Mouse (Mus musculus): ENCODE results near the gene Icam1. TPM values are rescaled to one million over a fixed set of nuclear protein-coding genes. Genes with fewer than 3 reads are reported as not detected.

The Icam1 gene
- polyA plus RNA-seq (2012; rRNA removed), result 332 and 372 TPM in 2 replicates

DNA sequence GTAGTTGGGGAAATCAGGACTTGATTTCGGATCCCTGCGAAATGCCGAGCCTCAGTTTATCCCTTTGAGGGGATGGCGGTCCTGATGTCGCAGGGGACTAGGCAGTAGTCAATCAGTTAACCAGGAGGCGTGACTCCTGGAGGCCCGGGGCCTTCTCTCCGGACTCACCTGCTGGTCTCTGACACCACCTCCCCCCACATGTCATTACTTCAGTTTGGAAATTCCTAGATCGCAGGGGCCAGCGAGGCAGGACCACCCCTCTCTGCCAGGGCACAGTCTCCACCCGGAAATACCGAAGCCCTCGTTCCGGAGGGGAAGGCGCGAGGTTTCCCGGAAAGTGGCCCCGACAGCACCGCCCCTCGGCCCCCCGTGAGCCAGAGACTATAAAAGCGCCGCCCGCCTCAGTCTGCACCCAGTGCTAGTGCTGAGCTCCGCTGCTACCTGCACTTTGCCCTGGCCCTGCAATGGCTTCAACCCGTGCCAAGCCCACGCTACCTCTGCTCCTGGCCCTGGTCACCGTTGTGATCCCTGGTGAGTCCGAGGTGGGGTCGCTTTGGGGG lies at the start of gene Icam1:
Gene Icam1 (plus strand): TSS at position 415 of the 560 bp plus-strand sequence.
- H3K4me1 ChIP-seq (ENCODE audit: control insufficient read depth, insufficient read depth, low read length), result peaks cover 27% of the 10 kb centered on the region
- peak within 1 kb of the TSS; percentile 89 for H3K4me3 ChIP-seq (replicated peaks; ENCODE audit: extremely low read depth, low read depth, low read length)
- TF ChIP-seq POLR2A (IDR thresholded peaks at IDR 0.05; ENCODE audit: borderline replicate concordance, extremely low read depth, low read depth, low read length) (peak; percentile 100), CTCF (IDR thresholded peaks at IDR 0.05; ENCODE audit: insufficient read depth, low read length) (no peak)
- peak; percentile 92 for DNase-seq
- WGBS, result under 1% methylated on average over 30 of the region's 30 CpGs

DNA sequence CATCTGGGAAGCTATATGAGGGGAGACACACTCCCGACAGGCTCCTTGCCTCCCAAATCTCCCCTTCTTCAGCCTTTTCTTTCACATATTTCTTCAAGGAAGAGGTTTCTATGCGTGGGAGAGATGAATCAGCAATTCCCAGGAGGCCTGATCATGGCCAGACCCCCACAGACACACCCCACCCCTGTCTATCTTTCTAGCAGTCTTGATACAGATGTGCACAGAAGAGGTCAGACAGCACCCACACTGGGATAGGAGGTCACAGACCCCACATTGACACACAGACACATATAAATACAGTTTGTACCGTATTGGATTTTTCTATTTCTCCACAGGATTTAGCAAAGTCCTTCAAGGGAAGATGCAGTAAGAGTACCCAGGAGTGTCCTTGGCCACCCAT lies 49.8 kb upstream of the Icam1 start:
- TF ChIP-seq CTCF (IDR thresholded peaks at IDR 0.05; ENCODE audit: insufficient read depth, low read length) (no peak), POLR2A (IDR thresholded peaks at IDR 0.05; ENCODE audit: borderline replicate concordance, extremely low read depth, low read depth, low read length) (no peak)
- 76% methylated on average over 3 of the region's 3 CpGs for WGBS
- no peak for DNase-seq
- H3K4me1 ChIP-seq (ENCODE audit: control insufficient read depth, insufficient read depth, low read length), result no peaks in the 10 kb centered on the region
- H3K4me3 ChIP-seq (replicated peaks; ENCODE audit: extremely low read depth, low read depth, low read length), result no peak overlapping the region

DNA sequence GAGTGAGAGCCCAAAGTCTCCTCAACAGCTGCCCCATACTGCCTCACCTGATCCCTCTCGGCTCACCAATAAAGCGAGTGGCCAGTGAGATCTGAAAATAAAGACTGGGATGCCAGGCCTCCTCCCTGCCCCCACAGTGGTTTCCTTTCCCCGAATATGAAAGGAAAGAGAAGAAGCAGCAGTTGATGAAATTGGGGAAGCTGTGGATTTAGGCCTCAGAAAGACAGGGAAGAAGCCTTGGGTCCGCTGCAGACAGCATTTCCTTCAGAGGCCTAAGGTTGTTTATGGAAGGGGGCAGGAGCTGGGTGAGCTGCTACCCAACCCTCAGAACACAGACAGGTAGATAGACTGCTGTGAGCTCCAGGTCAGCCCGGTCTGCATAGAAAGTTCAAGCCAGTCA lies 49.0 kb upstream of the Icam1 start:
- DNase-seq, result no peak
- H3K4me3 ChIP-seq (replicated peaks; ENCODE audit: extremely low read depth, low read depth, low read length), result no peak overlapping the region
- no peak for TF ChIP-seq CTCF (IDR thresholded peaks at IDR 0.05; ENCODE audit: insufficient read depth, low read length)
- no peak for TF ChIP-seq POLR2A (IDR thresholded peaks at IDR 0.05; ENCODE audit: borderline replicate concordance, extremely low read depth, low read depth, low read length)
- WGBS, result 64% methylated on average over 5 of the region's 5 CpGs
- no peaks in the 10 kb centered on the region for H3K4me1 ChIP-seq (ENCODE audit: control insufficient read depth, insufficient read depth, low read length)

DNA sequence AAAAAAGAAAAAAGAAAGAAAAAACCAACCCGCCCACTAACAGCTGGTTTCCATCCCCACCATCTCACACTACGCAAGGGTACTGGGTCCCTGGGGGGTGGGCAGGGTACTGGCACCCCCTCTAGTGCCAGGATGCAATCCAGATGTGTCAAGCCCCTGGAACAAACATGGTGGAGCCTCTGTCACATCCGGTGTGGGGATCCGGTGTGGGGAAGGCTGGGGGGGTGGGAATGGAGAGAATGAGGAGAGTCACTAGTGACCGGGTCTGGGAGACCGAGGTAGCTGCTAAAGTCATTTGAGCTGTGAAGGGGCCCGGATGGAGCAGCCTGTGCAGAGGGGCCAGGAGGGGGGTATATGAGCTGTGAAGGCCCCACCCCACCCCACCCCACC lies 44.0 kb upstream of the Icam1 start:
- Histone ChIP-seq H3K4me3 (replicated peaks; ENCODE audit: extremely low read depth, low read depth, low read length) (no peak overlapping the region), H3K4me1 (ENCODE audit: control insufficient read depth, insufficient read depth, low read length) (peaks cover 17% of the 10 kb centered on the region)
- DNase-seq, result no peak
- WGBS, result 50% methylated on average over 7 of the region's 7 CpGs
- no peak for TF ChIP-seq POLR2A (IDR thresholded peaks at IDR 0.05; ENCODE audit: borderline replicate concordance, extremely low read depth, low read depth, low read length)

DNA sequence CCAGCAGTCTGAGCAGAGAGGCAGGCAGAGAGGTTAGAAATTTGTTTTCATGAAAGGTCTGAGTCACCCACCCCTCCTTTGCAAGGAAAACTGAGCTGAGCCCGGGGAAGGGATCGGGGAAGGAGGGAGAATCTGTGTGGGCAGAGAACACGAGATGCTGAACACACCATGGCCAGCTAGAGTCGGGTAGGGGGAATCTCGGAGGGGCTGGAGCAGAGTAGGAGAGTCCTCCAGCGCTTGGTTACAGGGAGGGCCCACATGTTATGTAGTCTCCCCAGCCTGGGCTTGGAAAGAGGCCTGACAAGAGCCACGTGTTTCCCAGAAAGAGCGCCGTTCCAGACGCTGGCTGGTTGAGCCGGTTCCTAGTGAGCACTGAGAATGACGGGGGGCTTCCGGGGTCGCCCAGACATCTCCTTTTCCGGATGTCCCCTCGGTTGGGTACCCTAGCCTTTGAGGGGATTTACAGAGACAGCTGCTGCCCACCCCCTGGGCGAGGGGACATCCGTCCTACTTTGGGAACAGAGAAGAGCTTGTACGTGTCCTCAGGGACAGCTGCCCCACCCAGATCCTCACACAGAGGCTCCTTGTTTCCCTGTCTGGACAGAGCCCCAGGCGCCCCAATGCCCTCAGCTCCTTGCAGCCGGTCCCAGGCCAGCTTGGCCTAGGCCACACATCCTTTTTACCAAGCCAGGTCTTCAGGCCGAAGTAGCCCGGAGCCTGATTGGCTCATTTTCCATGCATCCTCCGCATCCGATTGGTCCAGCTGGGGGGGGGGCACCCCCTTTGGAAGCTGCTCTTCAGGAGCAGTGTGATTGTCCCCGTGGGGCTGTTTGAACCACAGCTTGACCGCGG lies 43.4 kb upstream of the Icam1 start:
- 42% methylated on average over 28 of the region's 28 CpGs for WGBS
- TF ChIP-seq CTCF (IDR thresholded peaks at IDR 0.05; ENCODE audit: insufficient read depth, low read length), result no peak
- TF ChIP-seq POLR2A (IDR thresholded peaks at IDR 0.05; ENCODE audit: borderline replicate concordance, extremely low read depth, low read depth, low read length), result no peak
- Histone ChIP-seq H3K4me3 (replicated peaks; ENCODE audit: extremely low read depth, low read depth, low read length) (peak overlapping the region; percentile 21), H3K4me1 (ENCODE audit: control insufficient read depth, insufficient read depth, low read length) (peaks cover 21% of the 10 kb centered on the region)
- peak; percentile 51 for DNase-seq

DNA sequence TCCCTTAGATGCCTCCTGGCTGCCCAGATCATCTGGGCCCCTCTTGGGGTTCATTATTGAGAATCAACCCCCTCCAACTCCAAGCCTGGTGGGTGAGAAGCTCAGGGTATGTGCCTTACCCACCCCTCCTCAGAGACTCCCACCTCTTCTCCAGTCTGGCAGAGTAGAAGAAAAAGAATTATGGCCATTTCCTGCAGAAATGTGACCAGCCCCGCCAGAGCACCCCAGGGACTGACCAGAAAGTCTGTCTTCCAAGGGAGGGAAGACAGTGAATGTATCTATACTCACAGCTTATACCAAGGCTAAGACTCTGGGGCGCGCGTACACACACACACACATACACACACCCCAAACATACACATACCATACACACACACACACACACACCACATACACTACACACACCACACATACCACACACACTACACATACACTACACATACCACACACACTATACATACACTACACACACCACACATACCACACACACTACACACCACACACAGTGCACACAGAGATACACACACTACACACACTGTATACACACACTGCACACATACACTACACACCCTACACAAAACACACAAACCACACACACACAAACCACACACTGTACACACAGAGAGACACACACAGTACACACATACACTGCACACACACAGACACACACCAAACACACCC lies 42.6 kb upstream of the Icam1 start:
- Histone ChIP-seq H3K4me1 (ENCODE audit: control insufficient read depth, insufficient read depth, low read length) (peaks cover 21% of the 10 kb centered on the region), H3K4me3 (replicated peaks; ENCODE audit: extremely low read depth, low read depth, low read length) (peak overlapping the region; percentile 4)
- no peak for DNase-seq
- 69% methylated on average over 4 of the region's 4 CpGs for WGBS
- no peak for TF ChIP-seq POLR2A (IDR thresholded peaks at IDR 0.05; ENCODE audit: borderline replicate concordance, extremely low read depth, low read depth, low read length)
- TF ChIP-seq CTCF (IDR thresholded peaks at IDR 0.05; ENCODE audit: insufficient read depth, low read length), result no peak

DNA sequence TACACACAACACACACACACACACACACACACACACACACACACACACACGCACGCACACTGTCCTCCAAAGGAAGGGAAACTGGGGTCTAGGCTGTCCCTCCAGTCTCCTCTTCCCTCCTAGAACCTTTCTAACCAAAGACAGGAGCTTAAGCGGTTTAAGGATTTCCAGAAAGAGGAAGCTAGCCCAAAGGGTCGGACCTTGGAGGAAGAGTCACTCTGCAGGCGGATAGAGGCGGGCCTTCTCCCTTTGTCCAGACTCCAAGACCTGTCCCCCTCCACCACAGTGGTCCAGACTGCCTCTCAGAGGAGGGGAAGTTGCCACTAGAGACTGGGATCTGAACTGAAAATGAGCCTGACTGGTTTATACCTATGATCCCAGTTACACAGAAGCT lies 42.1 kb upstream of the Icam1 start:
- H3K4me1 ChIP-seq (ENCODE audit: control insufficient read depth, insufficient read depth, low read length), result peaks cover 21% of the 10 kb centered on the region
- no peak for TF ChIP-seq CTCF (IDR thresholded peaks at IDR 0.05; ENCODE audit: insufficient read depth, low read length)
- TF ChIP-seq POLR2A (IDR thresholded peaks at IDR 0.05; ENCODE audit: borderline replicate concordance, extremely low read depth, low read depth, low read length), result no peak
- DNase-seq, result no peak
- 38% methylated on average over 6 of the region's 6 CpGs for WGBS
- peak overlapping the region; percentile 4 for H3K4me3 ChIP-seq (replicated peaks; ENCODE audit: extremely low read depth, low read depth, low read length)

DNA sequence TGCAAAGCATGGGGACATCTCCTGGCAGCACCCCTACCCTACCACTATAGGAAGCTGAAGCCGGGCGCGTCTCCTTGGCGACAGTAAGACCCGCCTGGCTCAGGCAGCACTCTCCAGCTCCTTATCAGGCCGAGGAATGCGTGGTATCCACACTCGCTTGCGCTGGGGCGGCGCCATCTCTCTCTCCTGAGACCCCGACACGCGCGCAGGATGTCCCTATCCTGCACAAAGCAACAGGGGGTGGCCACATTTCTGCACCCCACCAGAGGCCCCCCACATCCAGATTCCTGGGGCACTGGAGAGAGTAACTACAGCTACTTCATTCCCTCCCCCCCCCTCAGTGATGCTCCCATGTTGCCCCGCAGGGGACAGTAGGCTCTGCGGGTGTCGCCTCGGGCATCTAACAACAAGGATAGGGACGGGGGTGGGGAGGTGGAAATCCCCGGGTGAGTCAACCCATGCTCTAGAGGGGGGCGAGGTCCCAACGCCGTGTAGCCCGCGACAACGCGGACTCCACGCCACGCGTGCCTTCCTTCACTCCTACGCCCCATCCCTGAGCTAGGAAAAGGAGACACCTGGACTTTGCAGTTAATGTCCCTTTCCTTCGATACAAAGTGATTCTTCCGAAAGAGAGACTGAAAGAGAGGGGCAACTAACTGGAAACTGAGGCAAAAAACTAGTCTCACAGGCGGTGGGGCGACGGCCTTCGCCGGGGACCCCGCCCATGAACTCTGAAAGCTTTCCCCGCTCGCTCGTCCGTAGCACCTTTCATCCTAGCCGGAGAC lies 40.2 kb upstream of the Icam1 start:
- DNase-seq, result peak; percentile 71
- Histone ChIP-seq H3K4me1 (ENCODE audit: control insufficient read depth, insufficient read depth, low read length) (peaks cover 21% of the 10 kb centered on the region), H3K4me3 (replicated peaks; ENCODE audit: extremely low read depth, low read depth, low read length) (peak overlapping the region; percentile 89)
- TF ChIP-seq CTCF (IDR thresholded peaks at IDR 0.05; ENCODE audit: insufficient read depth, low read length) (no peak), POLR2A (IDR thresholded peaks at IDR 0.05; ENCODE audit: borderline replicate concordance, extremely low read depth, low read depth, low read length) (peak; percentile 41; the same call in 1 of the 2 replicates)
- WGBS, result under 1% methylated on average over 44 of the region's 45 CpGs
